Mouse (Mus musculus): ENCODE results near the gene Lamc1. TPM values are rescaled to one million over a fixed set of nuclear protein-coding genes. Genes with fewer than 3 reads are reported as not detected.
A peak's percentile ranks its signal among the peaks of the same experiment; 100 is the strongest.

The Lamc1 gene
- 8.1 and 9.1 TPM in 2 replicates for total RNA-seq (2014; rRNA removed)
- 9.8 and 11.5 TPM in 2 replicates for polyA plus RNA-seq (2012; rRNA removed)

DNA sequence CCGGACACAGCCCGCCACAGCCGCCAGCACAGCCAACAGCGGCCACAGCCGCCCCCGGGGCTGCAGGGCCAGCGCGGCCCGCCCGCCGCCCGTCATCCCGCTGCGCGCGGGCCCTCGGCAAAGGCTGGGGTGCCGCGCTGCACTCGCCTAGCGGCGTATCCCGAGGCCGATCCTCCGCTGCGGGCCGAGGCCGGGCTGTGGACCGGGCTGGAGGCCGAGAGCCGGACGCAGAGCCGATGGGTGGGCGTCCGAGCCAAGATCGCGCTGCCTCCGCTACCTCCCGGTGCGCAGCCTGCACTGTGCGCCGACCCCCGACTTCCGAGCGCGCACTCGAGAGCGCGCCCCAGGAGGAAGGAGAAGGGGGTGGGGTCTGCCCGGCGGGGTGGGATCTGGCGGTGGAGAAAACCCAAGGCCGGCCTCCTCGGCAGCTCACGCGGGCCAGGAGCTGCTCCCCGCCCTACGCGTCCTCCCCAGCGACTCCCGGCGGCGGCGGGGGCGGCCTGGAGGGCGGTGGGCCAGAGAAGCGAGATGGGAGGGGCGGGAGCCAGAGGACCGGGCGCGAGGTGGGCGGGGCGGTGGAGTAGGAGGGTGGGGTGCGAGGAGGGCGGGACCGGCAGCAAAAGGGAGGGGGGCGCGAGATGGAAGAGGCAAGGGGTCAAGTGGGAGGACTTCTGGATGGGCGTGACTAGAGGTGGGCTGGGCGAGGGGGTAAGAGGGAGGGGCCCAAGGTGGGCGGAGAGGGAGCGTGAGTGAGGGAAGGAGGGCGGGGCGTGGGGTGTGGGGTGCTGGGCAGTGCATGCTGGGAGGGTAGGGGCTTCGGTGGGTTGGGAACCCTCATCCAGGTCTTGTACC lies at the start of gene Lamc1:
Gene Lamc1, minus strand, starts transcription at position 343 of the 852 bp plus-strand sequence.
- peak within 1 kb of the TSS; percentile 84 for H3K9ac ChIP-seq (ENCODE audit: low read depth, low read length)
- no peaks in the 10 kb centered on the region for H3K36me3 ChIP-seq (ENCODE audit: control insufficient read depth, insufficient read depth, low read length)
- peak within 1 kb of the TSS; percentile 64 for H3K27ac ChIP-seq (replicated peaks; ENCODE audit: insufficient read depth, low read depth, low read length)
- 1% methylated on average over 78 of the region's 85 CpGs for WGBS
- TF ChIP-seq CTCF (IDR thresholded peaks at IDR 0.05; ENCODE audit: low read depth, low read length), result no peak
- TF ChIP-seq POLR2A (IDR thresholded peaks at IDR 0.05; ENCODE audit: extremely low read depth, insufficient read depth, low read length), result peak; percentile 58; the same call in 1 of the 2 replicates
- H3K4me3 ChIP-seq (ENCODE audit: insufficient read depth, low read depth, low read length), result peak within 1 kb of the TSS; percentile 70
- H3K4me1 ChIP-seq (ENCODE audit: control insufficient read depth, insufficient read depth, low read length), result peaks cover 3% of the 10 kb centered on the region; the same call in 1 of the 2 replicates
- DNase-seq (ENCODE audit: extremely low read depth, low read depth, low spot score), result peak; percentile 85
- H3K27me3 ChIP-seq (ENCODE audit: control insufficient read depth, insufficient read depth, low read length), result no peaks in the 10 kb centered on the region
- H3K79me2 ChIP-seq (ENCODE audit: control insufficient read depth, insufficient read depth, low read length), result peaks cover 3% of the 10 kb centered on the region; the same call in 1 of the 2 replicates

DNA sequence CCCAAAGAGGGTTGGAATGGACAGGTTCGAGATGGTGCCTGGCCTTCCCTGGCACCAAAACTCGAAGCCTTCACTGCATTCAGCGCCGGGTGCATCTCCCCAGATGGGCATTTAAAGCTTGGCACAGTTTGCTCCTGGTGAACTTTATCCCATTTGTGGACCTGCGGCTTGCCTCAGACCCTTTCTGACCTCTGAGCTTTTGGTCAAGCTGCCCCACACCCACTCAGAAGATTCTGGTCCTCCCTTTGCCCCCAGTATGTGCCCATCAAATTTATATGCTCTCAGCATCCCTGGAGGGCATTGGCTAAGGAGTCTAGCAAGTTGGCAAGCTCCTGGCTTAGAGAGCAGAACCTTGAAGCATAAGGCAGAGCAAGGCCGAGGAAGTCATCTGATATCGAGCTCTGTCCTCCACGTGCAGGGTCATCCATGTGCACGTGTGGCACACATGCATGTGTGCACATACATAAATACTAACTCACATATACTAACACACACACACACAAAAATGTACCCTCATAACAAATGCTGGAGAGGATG lies 48.2 kb upstream of the Lamc1 start:
- Histone ChIP-seq H3K36me3 (ENCODE audit: control insufficient read depth, insufficient read depth, low read length) (no peaks in the 10 kb centered on the region), H3K27me3 (ENCODE audit: control insufficient read depth, insufficient read depth, low read length) (no peaks in the 10 kb centered on the region), H3K27ac (replicated peaks; ENCODE audit: insufficient read depth, low read depth, low read length) (no peak overlapping the region), H3K4me1 (ENCODE audit: control insufficient read depth, insufficient read depth, low read length) (no peaks in the 10 kb centered on the region), H3K4me3 (ENCODE audit: insufficient read depth, low read depth, low read length) (no peak overlapping the region), H3K79me2 (ENCODE audit: control insufficient read depth, insufficient read depth, low read length) (no peaks in the 10 kb centered on the region), H3K9ac (ENCODE audit: low read depth, low read length) (no peak overlapping the region)
- no peak for TF ChIP-seq POLR2A (IDR thresholded peaks at IDR 0.05; ENCODE audit: extremely low read depth, insufficient read depth, low read length)
- TF ChIP-seq CTCF (IDR thresholded peaks at IDR 0.05; ENCODE audit: low read depth, low read length), result no peak
- 85% methylated on average over 9 of the region's 9 CpGs for WGBS
- DNase-seq (ENCODE audit: extremely low read depth, low read depth, low spot score), result no peak

DNA sequence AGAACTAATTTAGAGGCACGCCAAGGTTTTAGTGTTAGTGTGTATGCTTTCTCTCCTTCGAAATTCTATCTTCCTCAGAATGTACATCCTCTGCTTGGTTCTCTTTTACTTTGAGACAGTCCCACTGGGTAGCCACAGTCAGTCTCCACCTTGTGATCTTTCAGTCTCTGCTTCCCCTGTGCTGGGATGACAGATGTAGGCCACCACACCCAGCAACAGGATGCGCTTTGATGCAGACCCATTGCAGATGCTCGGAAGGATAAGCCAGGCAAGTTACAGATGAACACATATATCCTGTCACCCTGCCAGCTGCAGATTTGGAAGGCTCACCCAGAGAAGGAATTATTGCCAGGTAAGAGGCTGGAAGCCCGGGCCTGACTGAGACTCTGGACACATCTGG lies 47.2 kb upstream of the Lamc1 start:
- 87% methylated on average over 5 of the region's 5 CpGs for WGBS
- Histone ChIP-seq H3K27me3 (ENCODE audit: control insufficient read depth, insufficient read depth, low read length) (no peaks in the 10 kb centered on the region), H3K27ac (replicated peaks; ENCODE audit: insufficient read depth, low read depth, low read length) (no peak overlapping the region), H3K4me1 (ENCODE audit: control insufficient read depth, insufficient read depth, low read length) (no peaks in the 10 kb centered on the region), H3K79me2 (ENCODE audit: control insufficient read depth, insufficient read depth, low read length) (no peaks in the 10 kb centered on the region), H3K36me3 (ENCODE audit: control insufficient read depth, insufficient read depth, low read length) (no peaks in the 10 kb centered on the region), H3K4me3 (ENCODE audit: insufficient read depth, low read depth, low read length) (no peak overlapping the region), H3K9ac (ENCODE audit: low read depth, low read length) (no peak overlapping the region)
- TF ChIP-seq POLR2A (IDR thresholded peaks at IDR 0.05; ENCODE audit: extremely low read depth, insufficient read depth, low read length) (no peak), CTCF (IDR thresholded peaks at IDR 0.05; ENCODE audit: low read depth, low read length) (no peak)
- no peak for DNase-seq (ENCODE audit: extremely low read depth, low read depth, low spot score)

DNA sequence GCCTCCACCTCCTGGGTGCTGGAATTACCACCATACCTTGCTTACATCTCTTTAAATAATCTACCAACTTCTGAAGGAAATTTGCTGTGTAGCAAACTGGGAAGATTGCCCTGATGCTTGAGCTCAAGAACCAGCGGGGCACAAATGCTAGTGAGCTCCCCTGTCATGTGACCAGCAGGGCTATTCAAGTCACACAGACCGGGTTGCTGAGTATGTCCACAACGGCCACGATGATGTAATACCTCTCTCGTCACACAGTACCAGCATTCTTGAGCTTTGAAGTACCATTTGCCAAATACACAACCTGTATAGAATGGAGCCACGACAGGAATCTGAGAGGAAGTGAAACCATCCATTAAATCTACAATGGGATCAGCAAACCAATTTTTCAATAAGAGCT lies 46.0 kb upstream of the Lamc1 start:
- no peak overlapping the region for H3K9ac ChIP-seq (ENCODE audit: low read depth, low read length)
- TF ChIP-seq CTCF (IDR thresholded peaks at IDR 0.05; ENCODE audit: low read depth, low read length), result no peak
- no peaks in the 10 kb centered on the region for H3K79me2 ChIP-seq (ENCODE audit: control insufficient read depth, insufficient read depth, low read length)
- H3K27ac ChIP-seq (replicated peaks; ENCODE audit: insufficient read depth, low read depth, low read length), result no peak overlapping the region
- no peaks in the 10 kb centered on the region for H3K4me1 ChIP-seq (ENCODE audit: control insufficient read depth, insufficient read depth, low read length)
- no peaks in the 10 kb centered on the region for H3K27me3 ChIP-seq (ENCODE audit: control insufficient read depth, insufficient read depth, low read length)
- 41% methylated on average over 6 of the region's 6 CpGs for WGBS
- no peak overlapping the region for H3K4me3 ChIP-seq (ENCODE audit: insufficient read depth, low read depth, low read length)
- no peak for DNase-seq (ENCODE audit: extremely low read depth, low read depth, low spot score)
- H3K36me3 ChIP-seq (ENCODE audit: control insufficient read depth, insufficient read depth, low read length), result no peaks in the 10 kb centered on the region

DNA sequence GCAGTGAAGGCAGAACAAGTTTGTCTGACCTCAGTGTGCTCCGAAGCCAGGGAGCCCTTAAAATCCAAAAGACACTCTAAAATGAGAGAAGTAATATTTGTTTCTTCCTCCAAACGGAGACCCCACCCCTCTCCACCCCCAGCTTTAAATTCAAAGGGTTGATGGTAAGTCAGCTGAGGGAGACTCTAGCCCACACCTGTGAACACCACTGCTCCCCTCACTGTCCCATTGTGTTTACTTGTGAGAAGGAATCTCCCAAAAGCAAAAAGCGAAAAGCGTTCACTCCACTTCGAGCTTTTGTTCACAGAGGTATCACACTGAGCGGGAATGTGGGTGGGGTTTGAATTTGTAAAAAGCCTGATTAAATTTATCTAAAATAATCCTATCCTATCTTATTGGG lies 43.9 kb upstream of the Lamc1 start:
- no peak for TF ChIP-seq CTCF (IDR thresholded peaks at IDR 0.05; ENCODE audit: low read depth, low read length)
- Histone ChIP-seq H3K9ac (ENCODE audit: low read depth, low read length) (no peak overlapping the region), H3K27me3 (ENCODE audit: control insufficient read depth, insufficient read depth, low read length) (no peaks in the 10 kb centered on the region), H3K4me1 (ENCODE audit: control insufficient read depth, insufficient read depth, low read length) (no peaks in the 10 kb centered on the region), H3K36me3 (ENCODE audit: control insufficient read depth, insufficient read depth, low read length) (no peaks in the 10 kb centered on the region), H3K79me2 (ENCODE audit: control insufficient read depth, insufficient read depth, low read length) (no peaks in the 10 kb centered on the region), H3K27ac (replicated peaks; ENCODE audit: insufficient read depth, low read depth, low read length) (no peak overlapping the region), H3K4me3 (ENCODE audit: insufficient read depth, low read depth, low read length) (no peak overlapping the region)
- WGBS, result 72% methylated on average over 6 of the region's 6 CpGs
- no peak for DNase-seq (ENCODE audit: extremely low read depth, low read depth, low spot score)

DNA sequence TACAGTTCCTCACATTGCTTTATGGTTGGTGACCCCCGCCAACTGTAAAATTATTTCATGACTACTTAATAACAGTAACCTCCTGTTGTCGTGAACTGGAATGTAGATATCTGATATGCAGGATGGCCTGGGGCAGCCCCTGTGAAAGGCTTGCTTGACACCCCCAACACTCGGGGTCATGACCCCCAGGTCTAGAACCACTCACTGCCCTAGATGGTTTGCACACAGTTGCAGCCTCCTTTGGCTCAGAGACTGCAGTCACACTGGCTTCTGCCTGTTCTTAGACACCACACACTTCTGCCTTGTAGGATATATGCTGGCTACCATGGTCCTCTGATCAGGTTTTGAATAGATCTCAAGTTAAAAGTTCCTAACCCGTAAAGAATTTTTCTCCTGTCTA lies 41.5 kb upstream of the Lamc1 start:
- Histone ChIP-seq H3K4me1 (ENCODE audit: control insufficient read depth, insufficient read depth, low read length) (no peaks in the 10 kb centered on the region; the same call in 1 of the 2 replicates), H3K27me3 (ENCODE audit: control insufficient read depth, insufficient read depth, low read length) (no peaks in the 10 kb centered on the region), H3K79me2 (ENCODE audit: control insufficient read depth, insufficient read depth, low read length) (no peaks in the 10 kb centered on the region), H3K9ac (ENCODE audit: low read depth, low read length) (no peak overlapping the region), H3K27ac (replicated peaks; ENCODE audit: insufficient read depth, low read depth, low read length) (no peak overlapping the region), H3K4me3 (ENCODE audit: insufficient read depth, low read depth, low read length) (no peak overlapping the region), H3K36me3 (ENCODE audit: control insufficient read depth, insufficient read depth, low read length) (no peaks in the 10 kb centered on the region)
- TF ChIP-seq CTCF (IDR thresholded peaks at IDR 0.05; ENCODE audit: low read depth, low read length) (no peak), POLR2A (IDR thresholded peaks at IDR 0.05; ENCODE audit: extremely low read depth, insufficient read depth, low read length) (no peak)
- WGBS, result 80% methylated on average over 4 of the region's 4 CpGs
- no peak for DNase-seq (ENCODE audit: extremely low read depth, low read depth, low spot score)
